Mouse (Mus musculus) gastrocnemius, postnatal 36 days (tissue): ENCODE data around the gene Sgsm1. TPM values are rescaled to one million over a fixed set of nuclear protein-coding genes. Genes with fewer than 3 reads are reported as not detected.
A peak's percentile ranks its signal among the peaks of the same experiment; 100 is the strongest.
"Not testable (repeated sequence)": the region's sequence is repeated elsewhere in the genome, so short reads cannot be mapped to it uniquely, and the experiment has no call there.

Source experiments
- DNase-seq, 2 experiments: peaks; one replicate each; pipeline ENCODE4 v3.0.0; 2022
- intact Hi-C: fragments of 180-260 bp; cut with DNase I; formaldehyde crosslinking; loops from one replicate; pipeline ENCODE4 v1.15.1; 2025
- long read RNA-seq, 2 experiments: library from polyadenylated mRNA; stranded (forward); transcript quantifications; one replicate each; pipeline ENCODE4 v2.0.0; 2021
- total RNA-seq, 2 experiments: library from RNA; stranded (reverse); gene quantifications; 2 replicates each; pipeline ENCODE4 v1.2.3; 2021

The Sgsm1 gene
- total RNA-seq, result under 1 TPM; 0.32 to 0.61 TPM
- long read RNA-seq, experiment 1, result 0 reads
- long read RNA-seq, experiment 2, result 0 reads

GRCm38 (mm10) chr5:113310377-113311003 lies at the start of gene Sgsm1:
TSS of gene Sgsm1 (minus strand) at chr5:113310786.
- intact Hi-C loops, result no loop called here
- peak; percentile 53 to 57 for DNase-seq

- intact Hi-C loops, result no loop called here
- no peak for DNase-seq
These were observed 48.2 kb upstream of the Sgsm1 start for GRCm38 (mm10) chr5:113358833-113359232.

GRCm38 (mm10) chr5:113357656-113358055 lies 47.1 kb upstream of the Sgsm1 start:
- intact Hi-C loops, result no loop called here
- no peak for DNase-seq

GRCm38 (mm10) chr5:113357186-113357585 lies 46.6 kb upstream of the Sgsm1 start, which contains the start of gene Aym1:
TSS of gene Aym1 (plus strand) at chr5:113357294.
- intact Hi-C loops, result no loop called here
- DNase-seq, result no peak

- intact Hi-C loops, result no loop called here
- DNase-seq, result no peak
These were observed 43.7 kb upstream of the Sgsm1 start for GRCm38 (mm10) chr5:113354311-113354710.

GRCm38 (mm10) chr5:113352636-113353035 lies 42.0 kb upstream of the Sgsm1 start:
- intact Hi-C loops, result no loop called here
- no peak for DNase-seq

- no peak for DNase-seq
- intact Hi-C loops, result no loop called here
These were observed 41.2 kb upstream of the Sgsm1 start for GRCm38 (mm10) chr5:113351768-113352167.

GRCm38 (mm10) chr5:113349810-113350209 lies 39.2 kb upstream of the Sgsm1 start:
- intact Hi-C loops, result no loop called here
- DNase-seq, result no peak

GRCm38 (mm10) chr5:113349226-113349625 lies 38.6 kb upstream of the Sgsm1 start:
- no peak for DNase-seq
- intact Hi-C loops, result no loop called here

- intact Hi-C loops, result no loop called here
These were observed 38.0 kb upstream of the Sgsm1 start for GRCm38 (mm10) chr5:113348597-113348996.

GRCm38 (mm10) chr5:113347593-113347992 lies 37.0 kb upstream of the Sgsm1 start:
- intact Hi-C loops, result no loop called here
- no peak for DNase-seq

More at GRCm38 (mm10) chr5:113348597-113348996, 38.0 kb upstream of the Sgsm1 start:
- DNase-seq, result no peak

GRCm38 (mm10) chr5:113346651-113347050 lies 36.1 kb upstream of the Sgsm1 start:
- DNase-seq, intact Hi-C loops: not testable (repeated sequence)

GRCm38 (mm10) chr5:113345781-113346180 lies 35.2 kb upstream of the Sgsm1 start:
- no peak for DNase-seq
- intact Hi-C loops, result no loop called here

GRCm38 (mm10) chr5:113344635-113345386 lies 34.2 kb upstream of the Sgsm1 start:
- DNase-seq, result no peak
- intact Hi-C loops, result no loop called here

- no peak for DNase-seq
- intact Hi-C loops, result no loop called here
These were observed 25.7 kb upstream of the Sgsm1 start for GRCm38 (mm10) chr5:113336281-113336680.

- intact Hi-C loops, result no loop called here
- DNase-seq, result no peak
These were observed 25.1 kb upstream of the Sgsm1 start for GRCm38 (mm10) chr5:113335732-113336131.

GRCm38 (mm10) chr5:113334621-113335530 lies 24.3 kb upstream of the Sgsm1 start:
- DNase-seq, result no peak
- intact Hi-C loops, result no loop called here

- intact Hi-C loops, result no loop called here
- no peak for DNase-seq
These were observed 22.3 kb upstream of the Sgsm1 start for GRCm38 (mm10) chr5:113332899-113333298.

- no peak for DNase-seq
- intact Hi-C loops, result no loop called here
These were observed 21.7 kb upstream of the Sgsm1 start for GRCm38 (mm10) chr5:113332239-113332638.

GRCm38 (mm10) chr5:113330202-113330601 lies 19.6 kb upstream of the Sgsm1 start:
- intact Hi-C loops, result no loop called here
- no peak for DNase-seq

- DNase-seq, result no peak
- intact Hi-C loops, result no loop called here
These were observed 18.9 kb upstream of the Sgsm1 start for GRCm38 (mm10) chr5:113329463-113329862.
